Mouse (Mus musculus): ENCODE measurements around the gene Neurl1a. TPM values are rescaled to one million over a fixed set of nuclear protein-coding genes. Genes with fewer than 3 reads are reported as not detected.

Neurl1a gene
- total and polyA plus RNA-seq, 3 experiments, result 0.03 TPM; not detected in 2

GRCm38 (mm10) chr19:47137771-47138421, 40.7 kb upstream of the Neurl1a start, which contains the start of gene Calhm2:
Gene Calhm2 (minus strand): TSS chr19:47138294.
- DNase-seq (ENCODE audit: low read depth, low spot score), result peak; percentile 82
- no peaks in the 10 kb centered on the region; a peak in 1 of 4 replicates for H3K27me3 ChIP-seq (ENCODE audit: control insufficient read depth in 1 of 2, insufficient read depth in 2 of 2, low read length in 2 of 2)
- peaks cover 0 to 18% of the 10 kb centered on the region in 2 experiments; a peak in 2 of 4 replicates for H3K36me3 ChIP-seq (ENCODE audit: control insufficient read depth in 1 of 2, insufficient read depth in 2 of 2, low read length in 2 of 2)
- H3K4me3 ChIP-seq (ENCODE audit: control insufficient read depth in 1 of 2, insufficient read depth in 1 of 2, low read depth in 2 of 2, low read length in 2 of 2), result peak within 1 kb of the TSS; percentile 88 to 89
- peaks cover 5 to 33% of the 10 kb centered on the region in 2 experiments for H3K4me1 ChIP-seq (ENCODE audit: control insufficient read depth in 1 of 2, insufficient read depth in 2 of 2, low read length in 2 of 2)
- H3K9ac ChIP-seq (ENCODE audit: control insufficient read depth, low read depth, low read length, poor library complexity, severe bottlenecking), result peak within 1 kb of the TSS; percentile 95
- H3K9me3 ChIP-seq (replicated peaks; ENCODE audit: insufficient read depth, low read length), result no peaks in the 10 kb centered on the region
- H3K79me2 ChIP-seq (ENCODE audit: control insufficient read depth, insufficient read depth, low read length, poor library complexity), result peaks cover 6% of the 10 kb centered on the region; the same call in 1 of the 2 replicates
- peak within 1 kb of the TSS; percentile 80 for H3K27ac ChIP-seq (ENCODE audit: control insufficient read depth, low read depth, low read length)
- TF ChIP-seq CTCF (IDR thresholded peaks at IDR 0.05 in 2 of 3, conservative IDR thresholded peaks at IDR 0.05 in 1 of 3; ENCODE audit: control insufficient read depth in 1 of 3, insufficient read depth in 1 of 3, low read depth in 2 of 3, low read length in 3 of 3, poor library complexity in 1 of 3, severe bottlenecking in 1 of 3) (no peak), TCF12 (IDR thresholded peaks at IDR 0.05; ENCODE audit: low read depth, low read length) (0 out of 2 replicates have a peak, but pooled peaks have one; percentile 10), E2F4 (IDR thresholded peaks at IDR 0.05; ENCODE audit: borderline replicate concordance, low read depth, low read length) (no peak), POLR2AphosphoS2 (IDR thresholded peaks at IDR 0.05; ENCODE audit: low read length) (no peak), TBP (IDR thresholded peaks at IDR 0.05; ENCODE audit: low read depth, low read length) (0 out of 2 replicates have a peak, but pooled peaks have one; percentile 51), EP300 (IDR thresholded peaks at IDR 0.05; ENCODE audit: low read depth in 1 of 2, low read length in 2 of 2) (no peak), TAL1 (IDR thresholded peaks at IDR 0.05; ENCODE audit: low read length) (no peak), NELFE (IDR thresholded peaks at IDR 0.05; ENCODE audit: low read depth, low read length) (peak; percentile 69), GABPA (IDR thresholded peaks at IDR 0.05; ENCODE audit: low read depth, low read length) (no peak), ZC3H11A (IDR thresholded peaks at IDR 0.05; ENCODE audit: low read depth, low read length) (no peak), SMC3 (IDR thresholded peaks at IDR 0.05; ENCODE audit: low read depth, low read length) (no peak), HCFC1 (IDR thresholded peaks at IDR 0.05; ENCODE audit: low read depth, low read length) (peak; percentile 46; the same call in 1 of the 2 replicates), MXI1 (IDR thresholded peaks at IDR 0.05; ENCODE audit: low read depth, low read length) (0 out of 2 replicates have a peak, but pooled peaks have one; percentile 12), CHD2 (IDR thresholded peaks at IDR 0.05; ENCODE audit: low read length) (no peak), GATA1 (IDR thresholded peaks at IDR 0.05; ENCODE audit: low read depth, low read length) (0 out of 2 replicates have a peak, but pooled peaks have one; percentile 1), POLR2A (IDR thresholded peaks at IDR 0.05; ENCODE audit: control insufficient read depth in 1 of 2, insufficient read depth in 1 of 2, low read depth in 1 of 2, low read length in 2 of 2, poor library complexity in 1 of 2) (peak; percentile 54 to 58), RAD21 (IDR thresholded peaks at IDR 0.05; ENCODE audit: low read depth, low read length) (no peak), NRF1 (IDR thresholded peaks at IDR 0.05; ENCODE audit: insufficient read depth, low read depth, low read length, poor library complexity, severe bottlenecking) (no peak), ZMIZ1 (IDR thresholded peaks at IDR 0.05; ENCODE audit: low read depth, low read length) (no peak), RCOR1 (IDR thresholded peaks at IDR 0.05; ENCODE audit: low read depth, low read length) (no peak; the same call in 1 of the 2 replicates), ETS1 (IDR thresholded peaks at IDR 0.05; ENCODE audit: low read depth, low read length) (peak; percentile 37; the same call in 1 of the 2 replicates), ELF1 (IDR thresholded peaks at IDR 0.05; ENCODE audit: low read depth, low read length) (peak; percentile 51; the same call in 1 of the 2 replicates), ZKSCAN1 (IDR thresholded peaks at IDR 0.05; ENCODE audit: low read depth, low read length) (no peak), USF2 (IDR thresholded peaks at IDR 0.05; ENCODE audit: borderline replicate concordance in 1 of 2, insufficient read depth in 1 of 2, low read depth in 1 of 2, low read length in 2 of 2) (no peak), MYB (IDR thresholded peaks at IDR 0.05; ENCODE audit: low read depth, low read length) (no peak), CHD1 (IDR thresholded peaks at IDR 0.05; ENCODE audit: low read depth, low read length) (peak; percentile 19; the same call in 1 of the 2 replicates), MEF2A (IDR thresholded peaks at IDR 0.05; ENCODE audit: extremely low read depth, insufficient replicate concordance, low read depth, low read length, poor library complexity, severe bottlenecking) (no peak), BHLHE40 (IDR thresholded peaks at IDR 0.05; ENCODE audit: borderline replicate concordance, low read depth, low read length) (no peak), SIN3A (IDR thresholded peaks at IDR 0.05; ENCODE audit: low read length) (peak; percentile 44; the same call in 1 of the 2 replicates), UBTF (IDR thresholded peaks at IDR 0.05; ENCODE audit: borderline replicate concordance, insufficient read depth, low read depth, low read length) (peak; percentile 40; the same call in 1 of the 2 replicates), POLR2AphosphoS5 (IDR thresholded peaks at IDR 0.05; ENCODE audit: borderline replicate concordance, low read depth, low read length) (no peak), USF1 (IDR thresholded peaks at IDR 0.05; ENCODE audit: low read depth, low read length) (no peak), MYC (IDR thresholded peaks at IDR 0.05; ENCODE audit: low read depth, low read length) (no peak), MAX (IDR thresholded peaks at IDR 0.05; ENCODE audit: low read length) (no peak), JUND (IDR thresholded peaks at IDR 0.05; ENCODE audit: low read depth, low read length) (no peak), KAT2A (conservative IDR thresholded peaks at IDR 0.05; ENCODE audit: low read depth, low read length) (no peak)

Measured in MEL (cell line).